Mouse (Mus musculus): ENCODE data around the gene Filip1l. TPM values are rescaled to one million over a fixed set of nuclear protein-coding genes. Genes with fewer than 3 reads are reported as not detected.

Gene Filip1l
- polyA plus RNA-seq, 1 experiment: 35.9 TPM

GRCm38 (mm10) chr16:57416049-57416448 is 63.2 kb downstream of the Filip1l start:
- no peak overlapping the region for H3K27ac ChIP-seq (ENCODE audit: insufficient read depth, low read depth, low read length)
- no peak for TF ChIP-seq POLR2A (IDR thresholded peaks at IDR 0.05; ENCODE audit: borderline replicate concordance, low read depth, low read length)
- no peak for TF ChIP-seq CTCF (IDR thresholded peaks at IDR 0.05; ENCODE audit: low read depth, low read length)
- no peak overlapping the region for H3K4me3 ChIP-seq (ENCODE audit: insufficient read depth, low read length)
- H3K4me1 ChIP-seq (ENCODE audit: control insufficient read depth, insufficient read depth, low read length): peaks cover 13% of the 10 kb centered on the region

DNA sequence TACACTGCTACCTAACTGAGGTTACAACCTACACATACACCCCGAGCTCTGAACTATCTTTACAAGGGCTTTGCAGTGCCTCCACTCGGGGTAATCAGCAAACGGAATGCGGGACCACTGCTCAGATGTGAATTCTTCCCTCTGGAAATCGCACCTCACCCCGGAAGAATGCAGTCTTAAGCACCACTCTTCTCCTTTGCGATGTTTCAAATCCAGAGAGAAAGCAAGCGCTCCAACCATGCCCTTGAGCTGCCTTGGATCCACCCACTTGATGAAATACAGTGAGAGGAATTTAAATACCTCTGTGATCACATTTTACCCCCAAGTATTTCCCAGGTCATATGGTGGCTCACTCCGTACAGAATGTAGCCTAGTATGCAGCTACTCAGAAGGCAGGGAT is 64.1 kb downstream of the Filip1l start:
- TF ChIP-seq POLR2A (IDR thresholded peaks at IDR 0.05; ENCODE audit: borderline replicate concordance, low read depth, low read length) (no peak), CTCF (IDR thresholded peaks at IDR 0.05; ENCODE audit: low read depth, low read length) (no peak)
- H3K27ac ChIP-seq (ENCODE audit: insufficient read depth, low read depth, low read length): no peak overlapping the region
- H3K4me1 ChIP-seq (ENCODE audit: control insufficient read depth, insufficient read depth, low read length): peaks cover 22% of the 10 kb centered on the region
- no peak overlapping the region for H3K4me3 ChIP-seq (ENCODE audit: insufficient read depth, low read length)

DNA sequence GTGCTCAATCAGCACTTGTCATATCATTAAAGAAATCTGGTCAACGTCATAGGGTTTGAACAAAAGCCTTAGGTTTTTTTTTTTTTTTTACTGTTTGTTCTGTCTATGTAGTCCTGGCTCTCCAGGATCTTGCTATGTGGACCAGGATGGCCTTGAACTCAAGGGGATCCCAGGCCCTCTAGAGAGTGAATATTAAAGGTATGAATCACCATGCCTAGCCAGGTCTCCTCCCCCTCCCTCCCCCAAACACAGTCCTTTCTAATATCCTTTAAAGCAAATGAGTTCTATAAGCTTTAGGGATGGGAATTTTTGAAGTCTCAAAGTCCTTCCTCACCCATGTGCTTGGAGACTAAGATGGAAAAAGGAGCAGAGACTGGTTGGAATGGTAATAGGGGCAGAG is 65.1 kb downstream of the Filip1l start:
- Histone ChIP-seq H3K27ac (ENCODE audit: insufficient read depth, low read depth, low read length) (no peak overlapping the region), H3K4me3 (ENCODE audit: insufficient read depth, low read length) (no peak overlapping the region), H3K4me1 (ENCODE audit: control insufficient read depth, insufficient read depth, low read length) (peaks cover 28% of the 10 kb centered on the region)
- TF ChIP-seq CTCF (IDR thresholded peaks at IDR 0.05; ENCODE audit: low read depth, low read length) (no peak), POLR2A (IDR thresholded peaks at IDR 0.05; ENCODE audit: borderline replicate concordance, low read depth, low read length) (no peak)

GRCm38 (mm10) chr16:57419332-57419731 is 66.4 kb downstream of the Filip1l start:
- Histone ChIP-seq H3K4me3 (ENCODE audit: insufficient read depth, low read length) (no peak overlapping the region), H3K4me1 (ENCODE audit: control insufficient read depth, insufficient read depth, low read length) (peaks cover 37% of the 10 kb centered on the region), H3K27ac (ENCODE audit: insufficient read depth, low read depth, low read length) (no peak overlapping the region)
- TF ChIP-seq POLR2A (IDR thresholded peaks at IDR 0.05; ENCODE audit: borderline replicate concordance, low read depth, low read length) (no peak), CTCF (IDR thresholded peaks at IDR 0.05; ENCODE audit: low read depth, low read length) (no peak)

- Histone ChIP-seq H3K4me3 (ENCODE audit: insufficient read depth, low read length) (no peak overlapping the region), H3K27ac (ENCODE audit: insufficient read depth, low read depth, low read length) (no peak overlapping the region), H3K4me1 (ENCODE audit: control insufficient read depth, insufficient read depth, low read length) (peaks cover 41% of the 10 kb centered on the region)
- no peak for TF ChIP-seq CTCF (IDR thresholded peaks at IDR 0.05; ENCODE audit: low read depth, low read length)
- no peak for TF ChIP-seq POLR2A (IDR thresholded peaks at IDR 0.05; ENCODE audit: borderline replicate concordance, low read depth, low read length)
These were observed 67.0 kb downstream of the Filip1l start for GRCm38 (mm10) chr16:57419881-57420280.

DNA sequence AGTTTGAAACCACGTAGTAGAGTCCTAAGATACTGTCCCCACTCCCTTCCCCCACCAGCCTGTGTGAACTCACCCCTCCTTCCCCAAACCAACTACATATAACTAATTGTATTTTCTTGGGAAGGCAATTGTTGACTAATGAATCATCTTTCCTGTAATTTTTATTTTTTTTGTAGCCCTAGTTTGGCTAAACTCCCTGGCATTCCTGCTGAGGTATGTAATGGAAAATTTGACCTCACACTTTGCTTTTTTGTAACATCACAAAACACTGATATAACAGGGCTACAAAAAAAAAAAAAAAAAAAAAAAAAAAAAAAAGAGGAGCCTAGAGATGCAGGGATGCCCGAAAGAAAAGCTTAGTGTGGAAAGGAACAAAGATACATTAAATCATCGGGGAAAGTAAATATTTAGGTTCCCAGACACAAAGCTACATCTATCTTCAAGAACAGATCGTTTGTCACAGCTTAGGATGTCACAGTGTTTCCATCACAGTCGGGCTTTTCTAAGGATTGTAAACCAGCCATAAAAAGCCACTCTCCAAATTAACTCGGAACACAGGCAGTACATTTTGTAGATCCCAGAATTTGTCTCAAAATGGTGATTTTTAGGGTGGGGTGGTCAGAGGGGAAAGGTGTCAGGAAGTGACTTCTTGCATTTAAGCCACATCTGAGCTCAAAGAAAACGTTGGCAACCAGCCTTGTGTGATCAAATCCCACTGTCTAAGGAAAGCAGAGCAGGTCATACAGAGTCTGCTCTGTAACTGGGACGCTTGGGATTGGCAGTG is 68.1 kb downstream of the Filip1l start:
- H3K27ac ChIP-seq (ENCODE audit: insufficient read depth, low read depth, low read length): no peak overlapping the region
- no peak overlapping the region for H3K4me3 ChIP-seq (ENCODE audit: insufficient read depth, low read length)
- peaks cover 39% of the 10 kb centered on the region for H3K4me1 ChIP-seq (ENCODE audit: control insufficient read depth, insufficient read depth, low read length)
- TF ChIP-seq POLR2A (IDR thresholded peaks at IDR 0.05; ENCODE audit: borderline replicate concordance, low read depth, low read length): no peak
- TF ChIP-seq CTCF (IDR thresholded peaks at IDR 0.05; ENCODE audit: low read depth, low read length): no peak

DNA sequence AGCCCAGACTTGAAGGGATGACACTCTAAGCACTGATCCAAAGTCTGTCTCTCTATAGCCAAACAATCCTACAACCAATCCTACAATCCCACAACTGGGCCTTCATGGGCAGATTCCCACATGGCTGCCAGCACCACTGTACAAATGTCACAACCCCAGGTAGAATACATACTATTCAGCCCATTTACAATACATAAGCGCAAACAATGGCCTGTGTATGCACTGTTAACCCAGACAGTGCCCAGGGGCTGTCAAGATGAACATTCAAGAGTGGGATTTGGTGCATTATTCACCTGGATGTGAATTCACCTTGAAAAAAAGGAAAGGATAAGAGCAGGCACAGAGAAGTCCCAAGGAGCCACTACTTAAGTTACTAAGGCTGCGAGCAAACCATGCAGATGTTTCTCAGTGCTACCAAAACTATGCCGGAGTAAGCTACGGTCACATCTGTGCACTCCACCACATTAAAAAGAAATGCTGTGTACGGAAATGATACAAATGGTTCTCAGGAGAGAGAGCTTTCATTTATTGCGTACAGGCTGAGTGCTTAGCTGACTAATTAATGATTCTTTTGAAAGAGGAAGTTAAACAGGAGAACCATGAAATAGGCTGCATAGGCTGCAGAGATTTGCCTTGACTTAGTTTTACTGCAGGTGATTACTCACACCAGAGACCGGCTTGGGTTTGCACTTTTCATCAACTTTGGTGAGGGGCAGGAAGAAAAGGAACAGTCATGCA is 69.0 kb downstream of the Filip1l start:
- TF ChIP-seq POLR2A (IDR thresholded peaks at IDR 0.05; ENCODE audit: borderline replicate concordance, low read depth, low read length): no peak
- H3K27ac ChIP-seq (ENCODE audit: insufficient read depth, low read depth, low read length): peak overlapping the region; percentile 48
- H3K4me3 ChIP-seq (ENCODE audit: insufficient read depth, low read length): no peak overlapping the region; the same call in 1 of the 2 replicates
- peaks cover 36% of the 10 kb centered on the region for H3K4me1 ChIP-seq (ENCODE audit: control insufficient read depth, insufficient read depth, low read length)

- no peak overlapping the region for H3K4me3 ChIP-seq (ENCODE audit: insufficient read depth, low read length)
- H3K4me1 ChIP-seq (ENCODE audit: control insufficient read depth, insufficient read depth, low read length): peaks cover 42% of the 10 kb centered on the region
- TF ChIP-seq POLR2A (IDR thresholded peaks at IDR 0.05; ENCODE audit: borderline replicate concordance, low read depth, low read length) (no peak), CTCF (IDR thresholded peaks at IDR 0.05; ENCODE audit: low read depth, low read length) (no peak)
- H3K27ac ChIP-seq (ENCODE audit: insufficient read depth, low read depth, low read length): peak overlapping the region; percentile 78
These were observed 70.3 kb downstream of the Filip1l start for GRCm38 (mm10) chr16:57423001-57423800.

DNA sequence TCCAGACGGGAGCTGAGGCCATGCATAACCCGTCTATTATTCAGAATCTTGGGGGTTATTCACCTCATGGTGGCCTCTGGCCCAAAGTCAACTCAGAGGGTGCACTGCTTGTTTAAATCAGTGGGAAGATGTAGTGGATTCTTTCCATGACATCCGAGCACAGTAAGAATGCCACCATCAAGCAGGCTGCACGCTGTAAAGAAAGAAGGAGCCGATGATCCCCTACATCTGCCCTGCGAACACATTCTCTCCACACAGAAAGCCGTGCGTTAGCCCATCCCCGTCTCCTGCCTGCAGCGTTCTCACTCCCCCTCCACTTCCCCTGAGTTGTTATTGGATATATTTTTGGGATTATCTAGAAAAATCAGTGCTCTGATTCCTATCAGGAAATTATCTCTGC is 73.8 kb downstream of the Filip1l start:
- H3K4me1 ChIP-seq (ENCODE audit: control insufficient read depth, insufficient read depth, low read length): peaks cover 35% of the 10 kb centered on the region
- TF ChIP-seq CTCF (IDR thresholded peaks at IDR 0.05; ENCODE audit: low read depth, low read length) (no peak), POLR2A (IDR thresholded peaks at IDR 0.05; ENCODE audit: borderline replicate concordance, low read depth, low read length) (no peak)
- H3K4me3 ChIP-seq (ENCODE audit: insufficient read depth, low read length): no peak overlapping the region
- H3K27ac ChIP-seq (ENCODE audit: insufficient read depth, low read depth, low read length): no peak overlapping the region
